Mouse (Mus musculus) lung, embryonic 16.5 days (tissue): Measurements from ENCODE around the gene Art4. TPM values are rescaled to one million over a fixed set of nuclear protein-coding genes. Genes with fewer than 3 reads are reported as not detected.

Experiments used
- ATAC-seq: fragments of 200-750 bp; cut with Nextera tagmentation; 2 replicates; pipeline ENCODE4 v1.8.0; 2017; ENCODE audit warnings: low read depth, mild to moderate bottlenecking, moderate library complexity
- H3K27ac ChIP-seq: fragments of 300-500 bp; sonication (generic); 2 replicates; pipeline ENCODE4 v1.5.1; 2014; ENCODE audit warnings: mild to moderate bottlenecking, control low read depth, low read length
- H3K27me3 ChIP-seq: fragments of 300-500 bp; sonication (generic); 2 replicates; pipeline ENCODE4 v1.6.1; 2014; ENCODE audit warnings: low read depth, low read length, mixed read lengths; ENCODE audit not compliant: control insufficient read depth, insufficient read depth
- H3K36me3 ChIP-seq: fragments of 300-500 bp; sonication (generic); 2 replicates; pipeline ENCODE4 v1.6.1; 2014; ENCODE audit warnings: low read length; ENCODE audit not compliant: control insufficient read depth, insufficient read depth
- H3K4me1 ChIP-seq: fragments of 300-500 bp; sonication (generic); replicated peaks from 2 replicates; pipeline ENCODE4 v1.6.1; 2014; ENCODE audit warnings: low read length, mixed read lengths; ENCODE audit not compliant: control insufficient read depth, insufficient read depth
- H3K4me2 ChIP-seq: fragments of 300-500 bp; sonication (generic); 2 replicates; pipeline ENCODE4 v1.6.1; 2014; ENCODE audit warnings: low read depth, low read length, control low read depth
- H3K4me3 ChIP-seq: fragments of 300-500 bp; sonication (generic); 2 replicates; pipeline ENCODE4 v1.5.1; 2014; ENCODE audit warnings: mild to moderate bottlenecking, low read length, control low read depth
- H3K9ac ChIP-seq: fragments of 300-500 bp; sonication (generic); 2 replicates; pipeline ENCODE4 v1.6.1; 2014; ENCODE audit warnings: low read length, control low read depth
- H3K9me3 ChIP-seq: fragments of 300-500 bp; sonication (generic); 2 replicates; pipeline ENCODE4 v1.6.1; 2016; ENCODE audit warnings: low read length; ENCODE audit not compliant: control insufficient read depth
- WGBS: fragments of 180-500 bp; shearing (Covaris S2); extraction: QIAGEN DNeasy Blood & Tissue Kit; methylation state at CpG from one replicate; pipeline ENCODE4 v1.1.7; 2014; 5-methylcytosine and 5-hydroxymethylcytosine counted together
- polyA plus RNA-seq: library from polyadenylated mRNA; unstranded; fragments of >200 nt; fragmentation: Nextera tagmentation; extraction: Ambion mirVana; gene quantifications from 2 replicates; pipeline ENCODE4 v1.2.1, GENCODE M21; 2015

The Art4 gene
- polyA plus RNA-seq, 1 experiment from 2014 or later = 7.1 TPM

- no peak overlapping the region for H3K27ac ChIP-seq
- ATAC-seq = no peak
- no peaks in the 10 kb centered on the region for H3K36me3 ChIP-seq
- no peak overlapping the region for H3K4me3 ChIP-seq
- no peaks in the 10 kb centered on the region for H3K4me1 ChIP-seq
- H3K9ac ChIP-seq = no peak overlapping the region
- H3K4me2 ChIP-seq = no peak overlapping the region
- WGBS = 70% methylated on average over 5 of the region's 5 CpGs
- no peaks in the 10 kb centered on the region for H3K9me3 ChIP-seq
- no peaks in the 10 kb centered on the region for H3K27me3 ChIP-seq
Measured at GRCm38 (mm10) chr6:136845706-136846480, 11.6 kb downstream of the Art4 start.

GRCm38 (mm10) chr6:136844903-136845302 lies 12.6 kb downstream of the Art4 start:
- ATAC-seq = no peak
- no peaks in the 10 kb centered on the region for H3K9me3 ChIP-seq
- H3K36me3 ChIP-seq = no peaks in the 10 kb centered on the region
- no peak overlapping the region for H3K9ac ChIP-seq
- no peaks in the 10 kb centered on the region for H3K27me3 ChIP-seq
- H3K4me1 ChIP-seq = no peaks in the 10 kb centered on the region
- 53% methylated on average over 2 of the region's 2 CpGs for WGBS
- H3K4me3 ChIP-seq = no peak overlapping the region
- H3K27ac ChIP-seq = no peak overlapping the region
- H3K4me2 ChIP-seq = no peak overlapping the region

- 65% methylated on average over 3 of the region's 3 CpGs for WGBS
- Histone ChIP-seq H3K27me3 (no peaks in the 10 kb centered on the region), H3K4me1 (no peaks in the 10 kb centered on the region), H3K36me3 (no peaks in the 10 kb centered on the region), H3K4me2 (no peak overlapping the region), H3K27ac (no peak overlapping the region), H3K9ac (no peak overlapping the region), H3K4me3 (no peak overlapping the region), H3K9me3 (no peaks in the 10 kb centered on the region)
- ATAC-seq = no peak
Measured at GRCm38 (mm10) chr6:136837323-136837722, 20.2 kb downstream of the Art4 start.

GRCm38 (mm10) chr6:136835352-136835751 lies 22.2 kb downstream of the Art4 start, which contains the start of gene Smco3:
TSS of gene Smco3 (minus strand) at chr6:136835452.
- peak within 1 kb of the TSS; percentile 23 for H3K4me3 ChIP-seq
- H3K4me2 ChIP-seq = no peak within 1 kb of the TSS
- no peaks in the 10 kb centered on the region for H3K27me3 ChIP-seq
- no peaks in the 10 kb centered on the region for H3K36me3 ChIP-seq
- WGBS = 33% methylated on average over 4 of the region's 4 CpGs
- no peaks in the 10 kb centered on the region for H3K4me1 ChIP-seq
- H3K9ac ChIP-seq = no peak within 1 kb of the TSS
- no peaks in the 10 kb centered on the region for H3K9me3 ChIP-seq
- ATAC-seq = no peak
- H3K27ac ChIP-seq = no peak within 1 kb of the TSS

GRCm38 (mm10) chr6:136831712-136832111 lies 25.8 kb downstream of the Art4 start:
- H3K36me3 ChIP-seq = no peaks in the 10 kb centered on the region
- no peak overlapping the region for H3K27ac ChIP-seq
- no peaks in the 10 kb centered on the region for H3K27me3 ChIP-seq
- WGBS = 63% methylated on average over 5 of the region's 5 CpGs
- no peak overlapping the region for H3K4me3 ChIP-seq
- no peak for ATAC-seq
- H3K4me1 ChIP-seq = peaks cover 3% of the 10 kb centered on the region; the same call in 1 of the 2 replicates
- no peaks in the 10 kb centered on the region for H3K9me3 ChIP-seq
- H3K4me2 ChIP-seq = no peak overlapping the region
- H3K9ac ChIP-seq = no peak overlapping the region

- Histone ChIP-seq H3K4me1 (peaks cover 5% of the 10 kb centered on the region; the same call in 1 of the 2 replicates), H3K36me3 (peaks cover 9% of the 10 kb centered on the region; the same call in 1 of the 2 replicates), H3K27me3 (no peaks in the 10 kb centered on the region), H3K27ac (peak overlapping the region; percentile 69; the same call in 1 of the 2 replicates), H3K4me3 (peak overlapping the region; percentile 52), H3K9me3 (no peaks in the 10 kb centered on the region), H3K9ac (peak overlapping the region; percentile 56), H3K4me2 (peak overlapping the region; percentile 54)
- 34% methylated on average over 4 of the region's 4 CpGs for WGBS
- no peak for ATAC-seq
Measured at GRCm38 (mm10) chr6:136828681-136829080, 28.9 kb downstream of the Art4 start.

- peak; percentile 100 for ATAC-seq
- under 1% methylated on average over 43 of the region's 45 CpGs for WGBS
- Histone ChIP-seq H3K36me3 (peaks cover 11% of the 10 kb centered on the region), H3K27me3 (no peaks in the 10 kb centered on the region), H3K4me2 (peak within 1 kb of the TSS; percentile 81), H3K9ac (peak within 1 kb of the TSS; percentile 100), H3K9me3 (no peaks in the 10 kb centered on the region), H3K4me1 (peaks cover 5% of the 10 kb centered on the region; the same call in 1 of the 2 replicates), H3K27ac (peak within 1 kb of the TSS; percentile 70), H3K4me3 (peak within 1 kb of the TSS; percentile 100)
Measured at GRCm38 (mm10) chr6:136827881-136828561, 29.5 kb downstream of the Art4 start, which contains the start of gene Wbp11. TSS of gene Wbp11 (minus strand) at chr6:136828233.

GRCm38 (mm10) chr6:136827516-136827880 lies 30.0 kb downstream of the Art4 start, which contains the start of gene BC049715:
TSS of gene BC049715 (plus strand) at chr6:136827626.
- H3K4me2 ChIP-seq = peak within 1 kb of the TSS; percentile 81
- peak within 1 kb of the TSS; percentile 100 for H3K4me3 ChIP-seq
- peaks cover 16% of the 10 kb centered on the region for H3K36me3 ChIP-seq
- 0% methylated on average over 34 of the region's 34 CpGs for WGBS
- ATAC-seq = no peak
- no peaks in the 10 kb centered on the region for H3K9me3 ChIP-seq
- peak within 1 kb of the TSS; percentile 70 for H3K27ac ChIP-seq
- no peaks in the 10 kb centered on the region for H3K27me3 ChIP-seq
- H3K4me1 ChIP-seq = peaks cover 5% of the 10 kb centered on the region; the same call in 1 of the 2 replicates
- H3K9ac ChIP-seq = peak within 1 kb of the TSS; percentile 100

- ATAC-seq = no peak
- Histone ChIP-seq H3K27ac (peak overlapping the region; percentile 70), H3K36me3 (peaks cover 20% of the 10 kb centered on the region), H3K9me3 (no peaks in the 10 kb centered on the region), H3K4me1 (peaks cover 5% of the 10 kb centered on the region; the same call in 1 of the 2 replicates), H3K4me2 (peak overlapping the region; percentile 81), H3K4me3 (peak overlapping the region; percentile 100), H3K27me3 (no peaks in the 10 kb centered on the region), H3K9ac (peak overlapping the region; percentile 100)
- WGBS = 11% methylated on average over 7 of the region's 7 CpGs
Measured at GRCm38 (mm10) chr6:136827116-136827515, 30.4 kb downstream of the Art4 start.
